Mouse (Mus musculus) colon, adult 2 months (tissue): Measurements from ENCODE around the gene 6030445D17Rik. TPM values are rescaled to one million over a fixed set of nuclear protein-coding genes. Genes with fewer than 3 reads are reported as not detected.

Source experiments
- polyA plus RNA-seq: library from polyadenylated mRNA; depleted of rRNA; stranded (reverse); fragments of >200 nt; gene quantifications from 2 replicates; pipeline ENCODE4 v1.2.3, GENCODE M21; 2012; rRNA removed

6030445D17Rik gene
- polyA plus RNA-seq = 0.84 and 1.3 TPM in 2 replicates

DNA sequence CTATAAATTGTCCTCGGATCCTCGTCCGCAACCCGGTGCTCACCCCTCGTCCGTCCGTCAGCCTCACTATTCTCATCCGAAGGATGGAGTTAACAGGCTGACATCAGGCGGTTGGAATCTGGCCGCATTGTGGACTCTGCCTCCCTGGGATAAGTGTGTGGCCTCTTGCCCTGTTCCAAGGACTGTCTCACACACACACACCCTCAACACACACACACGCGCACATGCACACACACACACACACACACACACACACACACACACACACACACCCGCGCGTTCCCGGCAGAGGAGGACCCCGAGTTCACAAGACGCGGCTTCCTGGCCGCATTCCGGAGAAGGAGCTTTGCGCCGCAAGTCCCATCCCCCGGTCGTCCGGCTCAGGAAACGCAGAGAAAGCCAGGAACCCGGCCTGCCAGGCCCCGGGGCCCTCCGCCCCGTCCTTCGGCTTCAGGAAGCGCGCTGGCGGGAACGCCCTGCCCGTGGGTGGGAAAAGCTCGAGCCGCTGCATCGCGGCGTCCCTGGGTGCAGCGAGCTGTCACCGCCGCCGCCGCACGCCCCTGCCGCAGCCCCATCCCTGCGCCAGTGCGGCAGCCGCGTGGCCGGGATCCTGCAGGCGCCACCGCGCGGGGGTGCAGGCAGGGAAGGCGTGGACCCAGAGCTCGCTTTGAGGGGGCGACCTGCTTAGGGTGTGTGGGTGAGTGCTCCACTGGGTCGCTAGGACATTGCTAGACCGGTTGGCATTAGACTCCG, at the start of gene 6030445D17Rik:
Gene 6030445D17Rik (plus strand): TSS at position 165 of the 753 bp plus-strand sequence.

DNA sequence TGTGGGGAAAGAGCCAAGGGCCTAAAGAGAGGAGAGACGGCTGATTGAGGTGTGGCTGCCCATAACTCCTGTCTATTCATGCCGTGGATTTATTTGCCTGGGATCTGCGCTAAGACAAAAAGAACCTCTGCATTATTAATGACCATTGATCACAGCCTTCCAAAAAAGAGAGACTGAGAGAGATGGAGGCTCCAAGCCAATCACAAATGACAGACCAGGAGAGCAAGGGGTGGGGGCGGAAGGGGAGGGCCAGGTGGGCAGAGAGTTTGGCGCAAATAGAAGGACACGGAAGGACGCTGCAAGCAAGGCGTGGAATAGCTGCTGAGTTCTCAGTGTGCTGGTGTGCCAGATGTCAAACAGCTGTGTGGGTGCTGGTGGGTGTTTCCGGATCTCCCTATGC, 38.8 kb upstream of the 6030445D17Rik start, which contains the start of gene Htr1d:
Gene Htr1d (plus strand): TSS at position 301 of the 400 bp plus-strand sequence.

DNA sequence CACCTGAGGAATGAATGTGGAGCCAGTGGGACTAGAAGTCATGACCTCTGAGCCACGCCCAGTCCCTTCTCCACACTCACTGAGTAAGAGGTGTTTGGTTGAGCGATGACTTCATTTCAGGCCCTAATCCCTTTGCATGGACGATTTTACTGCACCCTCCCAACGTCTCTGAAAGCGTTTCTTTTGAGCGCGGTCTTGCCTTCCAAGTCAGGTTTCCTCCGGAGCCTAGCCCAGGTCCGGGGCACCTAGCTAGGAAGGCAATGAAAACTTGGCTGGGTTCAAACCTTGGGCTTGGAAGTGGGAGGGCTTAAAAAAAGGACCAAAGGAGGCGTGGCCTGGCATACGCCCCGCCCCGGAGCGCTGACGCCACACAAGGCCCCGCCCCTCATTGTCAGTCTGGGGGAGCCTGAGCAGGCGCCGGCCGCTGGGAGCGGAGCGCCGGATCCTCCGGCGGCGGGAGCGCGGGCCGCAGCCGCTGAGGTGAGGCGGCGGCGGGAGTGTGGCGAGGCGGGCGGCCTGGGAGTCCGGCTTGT, 7.4 kb downstream of the 6030445D17Rik start, which contains the start of gene Luzp1:
Gene Luzp1 (plus strand): TSS at position 391 of the 533 bp plus-strand sequence.

Other genes starting within 250 kb of the 6030445D17Rik start
- 16.6 and 21.7 TPM in 2 replicates for gene Tcea3, start 214.5 kb upstream of the 6030445D17Rik start, polyA plus RNA-seq
- 13.1 and 16.4 TPM in 2 replicates for gene Zfp46, start 177.6 kb upstream of the 6030445D17Rik start, polyA plus RNA-seq
- gene Hnrnpr, start 151.3 kb upstream of the 6030445D17Rik start, polyA plus RNA-seq = 4.8 and 6.5 TPM in 2 replicates
- 0.10 and 0.15 TPM in 2 replicates for gene Htr1d, start 38.7 kb upstream of the 6030445D17Rik start, polyA plus RNA-seq
- 13.7 and 14.6 TPM in 2 replicates for gene Luzp1, start 7.5 kb downstream of the 6030445D17Rik start, polyA plus RNA-seq
- 21.2 and 24.4 TPM in 2 replicates for gene Kdm1a, start 140.5 kb downstream of the 6030445D17Rik start, polyA plus RNA-seq
- gene Tex46, start 148.2 kb downstream of the 6030445D17Rik start, polyA plus RNA-seq = not detected in 2 replicates
- gene Lactbl1, start 160.4 kb downstream of the 6030445D17Rik start, polyA plus RNA-seq = 0.03 TPM in 1 of 2 replicates, not detected in the other